Mouse (Mus musculus) embryonic fibroblast, embryonic 13.5 days (primary cell): ENCODE results near the gene Amn. TPM values are rescaled to one million over a fixed set of nuclear protein-coding genes. Genes with fewer than 3 reads are reported as not detected.

Experiments used
- H3K27ac ChIP-seq: 2 replicates; pipeline ENCODE4 v1.5.1; 2012; ENCODE audit warnings: low read length, control low read depth, inconsistent platforms; ENCODE audit not compliant: insufficient read depth
- H3K4me1 ChIP-seq: 2 replicates; pipeline ENCODE4 v1.6.1; 2011; ENCODE audit warnings: low read length; ENCODE audit not compliant: control insufficient read depth, insufficient read depth
- H3K4me3 ChIP-seq: 2 replicates; pipeline ENCODE4 v1.5.1; 2011; ENCODE audit warnings: mild to moderate bottlenecking, control low read depth, low read length; ENCODE audit not compliant: insufficient read depth
- CTCF ChIP-seq: IDR thresholded peaks from 2 replicates; pipeline ENCODE4 v1.5.1; 2011; ENCODE audit warnings: mild to moderate bottlenecking, control low read depth, low read length, moderate library complexity, borderline replicate concordance; ENCODE audit not compliant: insufficient read depth
- POLR2A ChIP-seq: IDR thresholded peaks from 2 replicates; pipeline ENCODE4 v1.6.1; 2011; ENCODE audit warnings: low read depth, mild to moderate bottlenecking, control low read depth, low read length, moderate library complexity
- polyA plus RNA-seq: library from polyadenylated mRNA; stranded (reverse); fragments of >200 nt; gene quantifications from 2 replicates; pipeline ENCODE4 v1.2.4, GENCODE M21; 2011; ENCODE audit warnings: low read depth; ENCODE audit not compliant: missing spikeins, insufficient read length

The Amn gene
- polyA plus RNA-seq, 1 experiment = not detected

GRCm38 (mm10) chr12:111283573-111283972 is 12.7 kb downstream of the Amn start:
- no peak overlapping the region for H3K4me3 ChIP-seq
- H3K27ac ChIP-seq = no peak overlapping the region
- no peaks in the 10 kb centered on the region for H3K4me1 ChIP-seq
- TF ChIP-seq POLR2A (no peak), CTCF (no peak)

GRCm38 (mm10) chr12:111284532-111284931 is 13.6 kb downstream of the Amn start:
- TF ChIP-seq POLR2A (no peak), CTCF (no peak)
- Histone ChIP-seq H3K4me3 (no peak overlapping the region), H3K4me1 (no peaks in the 10 kb centered on the region), H3K27ac (no peak overlapping the region)

GRCm38 (mm10) chr12:111293025-111293424 is 22.1 kb downstream of the Amn start:
- no peak for TF ChIP-seq POLR2A
- no peak for TF ChIP-seq CTCF

GRCm38 (mm10) chr12:111301322-111302017 is 30.6 kb downstream of the Amn start:
- TF ChIP-seq POLR2A = no peak
- no peak for TF ChIP-seq CTCF
- Histone ChIP-seq H3K27ac (no peak overlapping the region), H3K4me3 (no peak overlapping the region), H3K4me1 (peaks cover 12% of the 10 kb centered on the region)

More at GRCm38 (mm10) chr12:111293025-111293424, 22.1 kb downstream of the Amn start:
- H3K4me1 ChIP-seq = no peaks in the 10 kb centered on the region
- no peak overlapping the region for H3K27ac ChIP-seq
- H3K4me3 ChIP-seq = no peak overlapping the region

GRCm38 (mm10) chr12:111302018-111302345 is 31.1 kb downstream of the Amn start:
- TF ChIP-seq CTCF (no peak), POLR2A (no peak)
- peaks cover 12% of the 10 kb centered on the region for H3K4me1 ChIP-seq
- no peak overlapping the region for H3K27ac ChIP-seq
- H3K4me3 ChIP-seq = no peak overlapping the region

GRCm38 (mm10) chr12:111303702-111304337 is 32.9 kb downstream of the Amn start:
- Histone ChIP-seq H3K27ac (peak overlapping the region; percentile 90), H3K4me1 (peaks cover 12% of the 10 kb centered on the region), H3K4me3 (no peak overlapping the region)
- TF ChIP-seq CTCF (no peak), POLR2A (no peak)

- H3K4me1 ChIP-seq = peaks cover 12% of the 10 kb centered on the region
- TF ChIP-seq POLR2A = no peak
- TF ChIP-seq CTCF = no peak
- H3K4me3 ChIP-seq = no peak overlapping the region
- no peak overlapping the region for H3K27ac ChIP-seq
These were observed 35.9 kb downstream of the Amn start for GRCm38 (mm10) chr12:111306821-111307220.

GRCm38 (mm10) chr12:111309256-111309655 is 38.4 kb downstream of the Amn start:
- H3K4me3 ChIP-seq = no peak overlapping the region
- no peak for TF ChIP-seq POLR2A
- no peak overlapping the region for H3K27ac ChIP-seq
- peaks cover 6% of the 10 kb centered on the region for H3K4me1 ChIP-seq

- H3K4me1 ChIP-seq = no peaks in the 10 kb centered on the region
- H3K4me3 ChIP-seq = no peak overlapping the region
- TF ChIP-seq CTCF (no peak), POLR2A (no peak)
- no peak overlapping the region for H3K27ac ChIP-seq
These were observed 39.0 kb downstream of the Amn start for GRCm38 (mm10) chr12:111309931-111310330.

- H3K4me3 ChIP-seq = no peak overlapping the region
- no peaks in the 10 kb centered on the region for H3K4me1 ChIP-seq
- no peak for TF ChIP-seq CTCF
- no peak for TF ChIP-seq POLR2A
- H3K27ac ChIP-seq = no peak overlapping the region
These were observed 40.9 kb downstream of the Amn start for GRCm38 (mm10) chr12:111311775-111312174.

- no peaks in the 10 kb centered on the region for H3K4me1 ChIP-seq
- TF ChIP-seq CTCF = no peak
- no peak for TF ChIP-seq POLR2A
- no peak overlapping the region for H3K4me3 ChIP-seq
- H3K27ac ChIP-seq = no peak overlapping the region
These were observed 43.4 kb downstream of the Amn start for GRCm38 (mm10) chr12:111314273-111314672.
